Mouse (Mus musculus) limb, embryonic 11.5 days (tissue): ENCODE measurements around the gene Tax1bp3. TPM values are rescaled to one million over a fixed set of nuclear protein-coding genes. Genes with fewer than 3 reads are reported as not detected.

Experiments
- ATAC-seq: fragments of 200-750 bp; cut with Nextera tagmentation; 2 replicates; pipeline ENCODE4 v1.8.0; 2017; ENCODE audit warnings: low read depth; ENCODE audit not compliant: insufficient number of reproducible peaks, low FRiP score, low TSS enrichment
- DNase-seq: peaks from one replicate; pipeline ENCODE4 v3.0.0-alpha.2; 2015; ENCODE audit warnings: low spot score
- H3K27ac ChIP-seq: fragments of 300-500 bp; sonication (generic); replicated peaks from 2 replicates; pipeline ENCODE4 v1.5.1; 2014; ENCODE audit warnings: low read depth, mild to moderate bottlenecking, low read length
- H3K27me3 ChIP-seq: fragments of 300-500 bp; sonication (generic); 2 replicates; pipeline ENCODE4 v1.6.1; 2014; ENCODE audit warnings: mild to moderate bottlenecking, low read length, mixed read lengths; ENCODE audit not compliant: control insufficient read depth, insufficient read depth
- H3K36me3 ChIP-seq: fragments of 300-500 bp; sonication (generic); 2 replicates; pipeline ENCODE4 v1.6.1; 2014; ENCODE audit warnings: mild to moderate bottlenecking, low read length, moderate library complexity, mixed read lengths; ENCODE audit not compliant: control insufficient read depth, insufficient read depth
- H3K4me1 ChIP-seq: fragments of 300-500 bp; sonication (generic); 2 replicates; pipeline ENCODE4 v1.6.1; 2014; ENCODE audit warnings: low read length, mixed read lengths; ENCODE audit not compliant: control insufficient read depth, insufficient read depth
- H3K4me2 ChIP-seq: fragments of 300-500 bp; sonication (generic); 2 replicates; pipeline ENCODE4 v1.6.1; 2014; ENCODE audit warnings: low read depth, mild to moderate bottlenecking, moderate library complexity; ENCODE audit not compliant: severe bottlenecking
- H3K4me3 ChIP-seq: fragments of 300-500 bp; sonication (generic); 2 replicates; pipeline ENCODE4 v1.5.1; 2014; ENCODE audit warnings: low read depth, low read length
- H3K9ac ChIP-seq: fragments of 300-500 bp; sonication (generic); 2 replicates; pipeline ENCODE4 v1.6.1; 2014; ENCODE audit warnings: mild to moderate bottlenecking, low read length
- H3K9me3 ChIP-seq: fragments of 300-500 bp; sonication (generic); 2 replicates; pipeline ENCODE4 v1.6.1; 2016; ENCODE audit warnings: low read length; ENCODE audit not compliant: control insufficient read depth
- WGBS: fragments of 180-500 bp; shearing (Covaris S2); extraction: QIAGEN DNeasy Blood & Tissue Kit; methylation state at CpG from one replicate; pipeline ENCODE4 v1.1.7; 2014; 5-methylcytosine and 5-hydroxymethylcytosine counted together
- polyA plus RNA-seq: library from polyadenylated mRNA; unstranded; fragments of >200 nt; fragmentation: Nextera tagmentation; extraction: Ambion mirVana; gene quantifications from 2 replicates; pipeline ENCODE4 v1.2.1, GENCODE M21; 2014

The Tax1bp3 gene
- polyA plus RNA-seq, 1 experiment from 2014 or later: 220 TPM

DNA sequence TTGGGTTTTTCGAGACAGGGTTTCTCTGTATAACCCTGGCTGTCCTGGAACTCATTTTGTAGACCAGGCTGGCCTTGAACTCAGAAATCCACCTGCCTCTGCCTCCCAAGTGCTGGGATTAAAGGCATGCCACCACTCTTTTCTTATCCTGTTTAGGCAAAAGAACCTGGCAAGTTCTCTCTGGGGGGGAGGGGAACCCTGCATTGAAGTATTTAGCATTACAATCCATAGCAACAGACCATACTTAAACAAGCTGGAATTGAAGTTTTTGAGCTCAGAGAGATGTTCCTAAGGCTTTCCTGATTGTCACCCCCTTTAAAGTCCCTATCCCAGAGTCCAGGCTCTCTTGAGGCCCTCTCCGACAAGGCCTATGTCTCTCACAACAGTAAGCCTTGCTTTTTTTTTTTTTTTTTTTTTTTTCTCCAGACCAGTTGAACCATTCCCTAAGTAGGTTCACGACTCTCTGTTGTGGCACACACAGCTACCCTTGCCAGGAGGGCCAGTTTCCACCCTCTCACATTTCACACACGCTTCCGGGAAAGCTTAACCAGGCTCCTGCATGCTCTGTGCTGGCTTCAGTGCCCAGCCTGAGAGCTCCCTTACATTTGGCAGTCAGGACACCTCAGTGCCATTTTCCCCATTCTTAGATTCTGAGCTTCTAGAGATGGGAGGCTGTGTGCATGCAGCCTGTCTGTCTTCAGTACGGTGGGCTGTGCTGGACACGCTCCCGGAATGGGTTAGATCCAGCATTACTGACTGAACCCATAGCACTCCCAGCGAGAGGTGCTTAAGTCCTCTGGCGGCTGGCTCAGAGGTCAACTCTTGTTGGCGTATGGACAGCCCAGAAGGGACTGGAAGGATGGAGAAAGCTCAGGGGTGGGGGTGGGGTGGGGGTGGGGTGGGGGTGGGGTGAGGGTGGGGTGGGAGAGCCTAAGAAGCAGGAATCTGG, 30.6 kb upstream of the Tax1bp3 start:
- H3K27ac ChIP-seq: no peak overlapping the region
- 60% methylated on average over 11 of the region's 11 CpGs for WGBS

DNA sequence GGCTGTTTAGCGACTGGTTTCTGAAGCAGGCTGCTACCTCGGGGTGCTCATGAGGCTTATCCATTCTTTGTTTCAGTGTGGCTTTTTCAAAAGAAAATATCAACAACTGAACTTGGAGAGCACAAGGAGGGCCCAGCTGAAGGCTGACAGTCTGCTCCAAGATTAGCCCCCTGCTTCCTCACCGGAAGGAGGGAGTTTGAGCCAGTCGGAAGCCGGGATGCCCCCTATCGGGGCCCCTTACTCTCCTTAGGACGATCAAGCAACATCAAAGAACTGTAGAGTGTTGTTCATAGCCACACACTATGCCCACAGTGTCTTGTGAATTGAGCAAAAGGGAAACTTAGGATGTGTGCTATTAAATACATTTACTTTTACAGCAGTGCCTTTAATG, 29.9 kb upstream of the Tax1bp3 start:
- Histone ChIP-seq H3K4me2 (no peak overlapping the region), H3K9ac (no peak overlapping the region), H3K4me1 (no peaks in the 10 kb centered on the region), H3K4me3 (no peak overlapping the region), H3K36me3 (no peaks in the 10 kb centered on the region), H3K27ac (no peak overlapping the region), H3K27me3 (no peaks in the 10 kb centered on the region), H3K9me3 (no peaks in the 10 kb centered on the region)
- DNase-seq: no peak
- WGBS: 57% methylated on average over 7 of the region's 7 CpGs
- ATAC-seq: no peak

More for the DNA sequence above, 30.6 kb upstream of the Tax1bp3 start:
- Histone ChIP-seq H3K27me3 (no peaks in the 10 kb centered on the region), H3K9ac (no peak overlapping the region), H3K4me3 (no peak overlapping the region), H3K36me3 (no peaks in the 10 kb centered on the region), H3K9me3 (no peaks in the 10 kb centered on the region), H3K4me1 (no peaks in the 10 kb centered on the region), H3K4me2 (no peak overlapping the region)
- ATAC-seq (no peak), DNase-seq (no peak)

DNA sequence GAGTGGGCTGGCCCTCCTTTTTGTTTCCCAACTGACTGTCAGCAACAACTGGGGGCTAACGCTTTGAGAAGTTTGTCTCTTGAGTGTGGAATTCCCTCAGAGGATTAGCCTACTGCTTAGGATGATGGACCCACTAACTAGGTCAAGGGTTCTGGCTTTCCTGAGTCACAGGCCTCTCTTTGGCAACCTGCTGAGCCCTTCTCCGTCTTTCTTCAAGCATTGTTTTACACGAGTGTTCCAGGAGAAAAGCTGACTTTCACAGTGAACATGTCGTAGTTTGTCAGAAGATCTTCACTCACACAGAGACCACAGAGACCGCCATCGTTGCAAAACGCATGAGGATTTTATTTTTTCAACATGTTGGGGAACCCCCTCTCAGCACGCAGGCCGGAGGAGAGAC, 28.7 kb upstream of the Tax1bp3 start:
- H3K9ac ChIP-seq: no peak overlapping the region
- WGBS: 84% methylated on average over 9 of the region's 9 CpGs
- H3K27me3 ChIP-seq: no peaks in the 10 kb centered on the region
- no peaks in the 10 kb centered on the region for H3K4me1 ChIP-seq
- H3K9me3 ChIP-seq: no peaks in the 10 kb centered on the region
- no peak overlapping the region for H3K27ac ChIP-seq
- no peak overlapping the region for H3K4me3 ChIP-seq
- no peak overlapping the region for H3K4me2 ChIP-seq
- ATAC-seq: no peak
- no peak for DNase-seq
- no peaks in the 10 kb centered on the region for H3K36me3 ChIP-seq

DNA sequence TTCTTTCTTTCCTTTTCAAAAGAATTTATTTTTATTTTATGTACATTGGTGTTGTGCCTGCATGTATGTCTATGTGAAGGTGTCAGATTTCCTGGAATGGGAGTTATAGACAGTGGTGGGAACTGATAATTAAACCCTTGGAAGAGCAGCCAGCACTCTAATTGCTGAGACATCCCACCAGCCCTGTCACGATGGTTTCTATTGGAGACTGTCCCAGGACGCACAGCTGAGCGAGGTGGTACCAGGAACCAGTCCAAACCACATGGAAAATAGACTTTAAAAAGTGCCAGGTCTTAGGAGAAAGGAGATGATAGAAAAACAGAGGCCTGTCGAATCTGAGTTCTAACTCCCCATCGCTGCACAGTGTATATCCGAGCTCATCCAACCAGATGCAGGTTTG, 21.8 kb upstream of the Tax1bp3 start:
- H3K36me3 ChIP-seq: no peaks in the 10 kb centered on the region
- DNase-seq: no peak
- 77% methylated on average over 6 of the region's 6 CpGs for WGBS
- no peaks in the 10 kb centered on the region for H3K9me3 ChIP-seq
- H3K9ac ChIP-seq: no peak overlapping the region
- H3K4me3 ChIP-seq: no peak overlapping the region
- peaks cover 12% of the 10 kb centered on the region for H3K27me3 ChIP-seq
- no peak overlapping the region for H3K4me2 ChIP-seq
- H3K27ac ChIP-seq: no peak overlapping the region
- no peaks in the 10 kb centered on the region for H3K4me1 ChIP-seq
- no peak for ATAC-seq

DNA sequence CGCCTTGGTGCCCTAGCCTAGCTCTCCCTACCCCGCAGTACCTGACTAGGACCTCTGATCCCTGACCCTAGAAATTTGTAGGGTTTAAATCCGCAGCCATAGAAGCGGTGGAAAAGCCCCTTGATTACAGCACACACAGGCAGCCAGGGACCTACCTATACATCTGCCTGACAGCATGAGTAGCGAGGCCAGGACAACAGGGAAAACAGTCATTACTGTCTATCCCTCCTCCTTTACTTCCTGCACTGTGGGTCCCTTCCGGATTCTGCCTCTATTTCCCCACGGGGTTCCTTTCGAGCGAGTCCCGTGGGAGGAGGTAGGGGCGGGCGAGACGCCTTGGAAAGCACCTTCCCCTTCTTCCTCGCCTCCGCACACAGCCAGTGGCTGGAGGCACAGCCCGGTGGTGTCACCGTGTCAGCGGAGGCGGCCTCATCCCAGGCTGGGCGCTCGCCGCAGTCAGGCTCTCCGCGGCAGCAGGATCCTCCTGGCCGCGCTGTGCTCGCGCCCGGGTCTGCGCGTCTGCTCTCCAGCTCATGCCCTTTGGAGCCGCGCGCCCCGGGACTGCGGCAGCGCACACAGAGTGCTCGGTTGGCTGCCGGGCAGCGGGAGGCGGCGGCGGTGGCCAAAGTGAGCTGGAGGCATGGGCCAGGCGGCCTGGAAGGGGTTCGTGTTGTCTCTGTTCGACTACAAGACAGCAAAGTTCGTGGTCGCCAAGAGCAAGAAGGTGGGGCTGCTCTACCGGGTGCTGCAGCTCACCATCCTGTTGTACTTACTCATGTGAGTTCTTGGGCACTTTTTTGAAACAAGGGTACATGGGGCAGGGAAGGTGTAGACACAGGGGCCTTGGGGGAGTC, 16.7 kb upstream of the Tax1bp3 start, which contains the start of gene P2rx5:
P2rx5 (plus strand) TSS at position 465 of the 854 bp plus-strand sequence.
- peak within 1 kb of the TSS; percentile 32 for H3K4me3 ChIP-seq
- no peak; the same call in 1 of the 2 replicates for ATAC-seq
- peak; percentile 65 for DNase-seq
- H3K9ac ChIP-seq: peak within 1 kb of the TSS; percentile 40
- no peak within 1 kb of the TSS for H3K27ac ChIP-seq
- H3K4me1 ChIP-seq: peaks cover 2% of the 10 kb centered on the region; the same call in 1 of the 2 replicates
- WGBS: 2% methylated on average over 49 of the region's 49 CpGs
- peaks cover 20% of the 10 kb centered on the region for H3K27me3 ChIP-seq
- H3K36me3 ChIP-seq: no peaks in the 10 kb centered on the region
- H3K9me3 ChIP-seq: no peaks in the 10 kb centered on the region
- peak within 1 kb of the TSS; percentile 80 for H3K4me2 ChIP-seq

DNA sequence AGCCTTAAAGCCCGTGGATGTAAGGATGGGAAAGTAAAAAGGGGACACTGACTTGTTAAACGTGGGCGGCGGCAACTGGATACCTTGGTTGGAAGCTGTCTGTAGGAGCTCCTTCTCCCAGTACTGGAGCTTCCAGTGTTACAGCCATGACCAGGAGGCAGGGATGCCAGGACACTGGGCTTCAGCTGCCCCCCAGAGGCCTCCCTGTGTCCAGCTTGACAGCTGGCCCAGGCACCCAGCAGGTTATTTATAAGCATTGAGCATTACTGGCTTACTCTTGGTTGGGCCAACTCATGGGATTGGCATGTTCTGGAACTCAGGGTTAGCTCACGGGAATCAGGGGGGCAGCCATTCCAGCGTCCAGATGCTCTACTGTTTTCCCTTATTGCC, 16.1 kb upstream of the Tax1bp3 start:
- Histone ChIP-seq H3K9me3 (no peaks in the 10 kb centered on the region), H3K9ac (0 out of 2 replicates have a peak overlapping the region, but pooled peaks have one; percentile 40), H3K27me3 (peaks cover 20% of the 10 kb centered on the region), H3K36me3 (no peaks in the 10 kb centered on the region), H3K4me3 (peak overlapping the region; percentile 32), H3K4me2 (peak overlapping the region; percentile 80), H3K27ac (no peak overlapping the region), H3K4me1 (peaks cover 2% of the 10 kb centered on the region; the same call in 1 of the 2 replicates)
- WGBS: 26% methylated on average over 6 of the region's 6 CpGs
- no peak for ATAC-seq
- DNase-seq: peak; percentile 24

DNA sequence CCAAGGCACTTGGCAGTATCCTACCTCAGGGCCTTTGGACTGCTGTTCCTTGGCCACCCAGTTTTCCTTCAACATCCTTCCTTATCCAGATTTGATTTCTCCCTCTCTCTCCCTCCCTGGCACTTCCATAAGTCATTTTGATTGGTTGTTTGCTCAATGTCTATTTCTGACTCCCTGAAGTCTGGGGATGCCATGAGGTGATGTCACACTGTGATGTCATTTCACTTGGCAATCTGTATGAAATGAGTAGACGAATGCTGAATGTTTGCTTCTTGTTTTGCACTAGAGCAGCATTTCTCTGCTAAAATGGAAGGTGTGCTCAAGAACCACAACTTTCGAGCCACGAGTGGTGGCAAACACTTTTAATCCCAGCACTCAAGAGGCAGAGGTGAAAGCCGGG, 15.3 kb upstream of the Tax1bp3 start:
- H3K9me3 ChIP-seq: no peaks in the 10 kb centered on the region
- no peak for ATAC-seq
- no peaks in the 10 kb centered on the region for H3K36me3 ChIP-seq
- H3K4me2 ChIP-seq: no peak overlapping the region
- no peak overlapping the region for H3K4me3 ChIP-seq
- no peak overlapping the region for H3K9ac ChIP-seq
- no peak for DNase-seq
- peaks cover 20% of the 10 kb centered on the region for H3K27me3 ChIP-seq
- no peak overlapping the region for H3K27ac ChIP-seq
- 92% methylated on average over 4 of the region's 4 CpGs for WGBS
- H3K4me1 ChIP-seq: peaks cover 2% of the 10 kb centered on the region; the same call in 1 of the 2 replicates

DNA sequence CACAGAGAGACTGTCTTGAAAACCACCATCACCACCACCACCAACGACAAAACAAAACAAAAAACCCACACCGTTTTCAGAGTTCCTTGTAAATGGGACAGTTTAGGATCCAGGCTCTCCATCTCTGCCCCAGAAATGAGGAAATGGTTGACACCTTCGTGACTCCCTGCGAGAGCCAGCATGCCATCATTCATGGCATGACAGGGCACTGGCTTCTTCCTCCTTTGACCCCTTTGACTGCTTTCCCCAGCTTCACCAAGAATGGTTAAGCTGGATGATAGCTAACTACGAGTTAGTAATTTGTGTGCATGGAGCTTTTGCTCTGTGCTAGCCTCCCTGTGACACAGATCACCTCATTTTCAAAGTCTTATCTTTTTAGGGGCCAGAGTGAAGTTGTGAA, 14.6 kb upstream of the Tax1bp3 start:
- Histone ChIP-seq H3K27me3 (peaks cover 20% of the 10 kb centered on the region), H3K4me3 (no peak overlapping the region), H3K27ac (no peak overlapping the region), H3K36me3 (no peaks in the 10 kb centered on the region), H3K4me2 (no peak overlapping the region), H3K9ac (no peak overlapping the region), H3K9me3 (no peaks in the 10 kb centered on the region), H3K4me1 (peaks cover 2% of the 10 kb centered on the region; the same call in 1 of the 2 replicates)
- DNase-seq: no peak
- ATAC-seq: no peak
- 59% methylated on average over 5 of the region's 5 CpGs for WGBS
